Mouse (Mus musculus) bone marrow, adult 2 months (tissue): ENCODE data around the gene Ndrg3.

ENCODE experiments used
- CTCF ChIP-seq: fragments of 200-500 bp; IDR thresholded peaks from 2 replicates; pipeline ENCODE4 v1.5.1; 2011; ENCODE audit warnings: low read length, control low read depth; ENCODE audit not compliant: control insufficient read depth, insufficient read depth
- POLR2A ChIP-seq: fragments of 200-500 bp; IDR thresholded peaks from 2 replicates; pipeline ENCODE4 v1.6.1; 2011; ENCODE audit warnings: low read depth, mild to moderate bottlenecking, control low read depth, low read length, borderline replicate concordance; ENCODE audit not compliant: control insufficient read depth

- no peak for TF ChIP-seq CTCF
- no peak for TF ChIP-seq POLR2A
Observed at GRCm38 (mm10) chr2:157019228-157019627, 27.4 kb upstream of the Ndrg3 start.
